Mouse (Mus musculus) small intestine, adult 2 months (tissue): ENCODE measurements at regions not wholly inside any gene's neighbourhood (a gene's known extent, or its start where the extent isn't known, plus 50 kb on each side); places are given as distances from the start of the nearest gene placed in this dataset.

ENCODE experiments used
- H3K27ac ChIP-seq: fragments of 200-500 bp; 2 replicates; pipeline ENCODE4 v1.5.1; 2012; ENCODE audit warnings: low read depth, low read length, control low read depth, inconsistent platforms; ENCODE audit not compliant: insufficient read depth
- H3K27me3 ChIP-seq: fragments of 200-500 bp; 2 replicates; pipeline ENCODE4 v1.6.1; 2012; ENCODE audit warnings: mild to moderate bottlenecking, moderate library complexity, low read length, inconsistent platforms; ENCODE audit not compliant: control insufficient read depth, insufficient read depth
- H3K36me3 ChIP-seq: fragments of 200-500 bp; 2 replicates; pipeline ENCODE4 v1.6.1; 2012; ENCODE audit warnings: mild to moderate bottlenecking, low read length, control low read depth, inconsistent platforms; ENCODE audit not compliant: control insufficient read depth, insufficient read depth
- H3K4me1 ChIP-seq: fragments of 200-500 bp; 2 replicates; pipeline ENCODE4 v1.6.1; 2012; ENCODE audit warnings: low read length, inconsistent platforms, mixed read lengths; ENCODE audit not compliant: control insufficient read depth, insufficient read depth, insufficient read length
- H3K4me3 ChIP-seq: fragments of 200-500 bp; 2 replicates; pipeline ENCODE4 v1.5.1; 2012; ENCODE audit warnings: low read depth, mild to moderate bottlenecking, control low read depth, inconsistent platforms, low read length, moderate library complexity
- CTCF ChIP-seq: fragments of 200-500 bp; IDR thresholded peaks from 2 replicates; pipeline ENCODE4 v1.5.1; 2012; ENCODE audit warnings: low read depth, mild to moderate bottlenecking, control low read depth, inconsistent platforms, low read length, moderate library complexity, mixed read lengths; ENCODE audit not compliant: insufficient replicate concordance, insufficient read length; ENCODE audit errors: extremely low read depth
- POLR2A ChIP-seq: fragments of 200-500 bp; IDR thresholded peaks from 2 replicates; pipeline ENCODE4 v1.6.1; 2012; ENCODE audit warnings: low read depth, mild to moderate bottlenecking, control low read depth, inconsistent platforms, low read length, moderate library complexity
- WGBS: fragments of 180-500 bp; shearing (Covaris S2); methylation state at CpG from one replicate; pipeline ENCODE4 v1.1.7; 2018; 5-methylcytosine and 5-hydroxymethylcytosine counted together

- no peaks in the 10 kb centered on the region for H3K27me3 ChIP-seq
- H3K36me3 ChIP-seq, result no peaks in the 10 kb centered on the region
- peaks cover 2% of the 10 kb centered on the region; the same call in 1 of the 2 replicates for H3K4me1 ChIP-seq
- WGBS, result 28% methylated on average over 2 of the region's 2 CpGs
- no peak overlapping the region for H3K27ac ChIP-seq
- H3K4me3 ChIP-seq, result no peak overlapping the region
- TF ChIP-seq POLR2A (no peak), CTCF (no peak)
Measured at GRCm38 (mm10) chr9:115483721-115484120, 173.5 kb upstream of the Stt3b start.

GRCm38 (mm10) chr9:115484408-115484807 lies 174.2 kb upstream of the Stt3b start:
- no peak for TF ChIP-seq POLR2A
- no peak for TF ChIP-seq CTCF
- no peaks in the 10 kb centered on the region for H3K27me3 ChIP-seq
- H3K27ac ChIP-seq, result no peak overlapping the region
- no peak overlapping the region for H3K4me3 ChIP-seq
- 93% methylated on average over 1 of the region's 1 CpGs for WGBS
- H3K4me1 ChIP-seq, result peaks cover 2% of the 10 kb centered on the region; the same call in 1 of the 2 replicates
- no peaks in the 10 kb centered on the region for H3K36me3 ChIP-seq

- H3K4me1 ChIP-seq, result peaks cover 3% of the 10 kb centered on the region; the same call in 1 of the 2 replicates
- TF ChIP-seq CTCF, result no peak
- TF ChIP-seq POLR2A, result no peak
- no peaks in the 10 kb centered on the region for H3K36me3 ChIP-seq
- no peak overlapping the region for H3K4me3 ChIP-seq
- H3K27me3 ChIP-seq, result no peaks in the 10 kb centered on the region
- no peak overlapping the region for H3K27ac ChIP-seq
- 88% methylated on average over 4 of the region's 4 CpGs for WGBS
Measured at GRCm38 (mm10) chr9:115485219-115485618, 175.0 kb upstream of the Stt3b start.

GRCm38 (mm10) chr9:115487175-115487760 lies 177.0 kb upstream of the Stt3b start:
- no peaks in the 10 kb centered on the region for H3K27me3 ChIP-seq
- WGBS, result 79% methylated on average over 5 of the region's 5 CpGs
- H3K27ac ChIP-seq, result peak overlapping the region; percentile 81
- no peak overlapping the region for H3K4me3 ChIP-seq
- TF ChIP-seq CTCF, result no peak
- TF ChIP-seq POLR2A, result no peak
- H3K36me3 ChIP-seq, result no peaks in the 10 kb centered on the region
- peaks cover 5% of the 10 kb centered on the region; the same call in 1 of the 2 replicates for H3K4me1 ChIP-seq

- Histone ChIP-seq H3K27me3 (no peaks in the 10 kb centered on the region), H3K27ac (no peak overlapping the region; the same call in 1 of the 2 replicates), H3K4me3 (no peak overlapping the region), H3K36me3 (no peaks in the 10 kb centered on the region), H3K4me1 (peaks cover 5% of the 10 kb centered on the region; the same call in 1 of the 2 replicates)
- 85% methylated on average over 9 of the region's 9 CpGs for WGBS
- TF ChIP-seq POLR2A (no peak), CTCF (no peak)
Measured at GRCm38 (mm10) chr9:115488913-115489809, 178.9 kb upstream of the Stt3b start.

- Histone ChIP-seq H3K36me3 (no peaks in the 10 kb centered on the region), H3K27me3 (no peaks in the 10 kb centered on the region), H3K4me3 (no peak overlapping the region), H3K4me1 (peaks cover 3% of the 10 kb centered on the region; the same call in 1 of the 2 replicates), H3K27ac (peak overlapping the region; percentile 43; the same call in 1 of the 2 replicates)
- WGBS, result 73% methylated on average over 6 of the region's 6 CpGs
- TF ChIP-seq POLR2A (no peak), CTCF (no peak)
Measured at GRCm38 (mm10) chr9:115492431-115493171, 182.4 kb upstream of the Stt3b start.
